Mouse (Mus musculus) adrenal gland, postnatal 14 days (tissue): Measurements from ENCODE around the gene Pwwp2b. TPM values are rescaled to one million over a fixed set of nuclear protein-coding genes. Genes with fewer than 3 reads are reported as not detected.
A peak's percentile ranks its signal among the peaks of the same experiment; 100 is the strongest.

Experiments used
- DNase-seq: peaks from one replicate; pipeline ENCODE4 v3.0.0; 2021; ENCODE audit warnings: mixed read lengths
- total RNA-seq: library from RNA; stranded (reverse); gene quantifications from 2 replicates; pipeline ENCODE4 v1.2.3, GENCODE M21; 2021

Pwwp2b gene
- total RNA-seq, 1 experiment from 2014 or later: 11.2 TPM

DNA sequence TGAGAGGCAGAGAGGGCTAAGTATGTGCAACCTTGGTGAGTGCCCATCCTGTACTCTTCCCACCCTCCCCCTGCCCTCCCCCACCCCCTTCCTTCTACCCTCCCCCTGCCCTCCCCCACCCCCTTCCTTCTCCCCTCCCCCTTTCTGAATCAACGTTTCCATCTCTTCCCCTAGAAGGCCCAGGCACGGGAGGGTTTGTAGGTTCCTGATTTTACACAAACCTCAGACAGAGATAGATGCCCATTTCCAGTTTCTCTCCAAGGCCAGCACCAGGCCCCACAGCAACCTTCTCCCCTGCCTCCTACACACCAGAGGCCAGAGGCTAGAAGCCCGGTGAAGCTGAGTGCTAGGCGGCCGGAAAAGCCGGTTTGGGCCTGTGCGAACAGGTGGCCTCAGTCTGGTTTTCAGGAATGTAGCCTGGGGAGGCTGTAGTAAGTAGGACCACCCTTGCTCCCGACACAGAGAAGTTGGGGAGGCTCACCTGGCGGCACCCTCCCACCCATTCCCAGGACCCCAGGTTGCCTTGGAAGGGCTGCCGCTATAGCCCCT, 48.3 kb downstream of the Pwwp2b start:
- no peak for DNase-seq

DNA sequence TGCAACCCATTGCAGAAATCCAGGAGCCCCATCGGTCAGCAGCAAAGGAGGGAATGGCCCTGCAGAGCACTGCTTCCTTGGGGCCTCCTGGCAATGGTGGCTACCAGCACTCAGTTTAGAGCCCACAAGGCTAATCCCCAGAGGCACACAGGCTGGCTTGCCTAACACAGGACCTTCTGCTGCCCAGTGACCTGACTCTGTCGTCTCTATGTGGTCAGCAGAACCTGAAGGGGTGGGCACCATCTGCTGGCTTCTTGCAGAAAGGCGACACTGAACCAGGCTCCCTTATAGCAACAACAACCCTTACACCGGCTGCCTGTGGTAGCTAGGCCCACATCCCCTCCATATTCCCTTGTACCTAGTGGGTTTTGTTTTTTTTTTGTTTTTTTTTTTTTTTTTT, 50.2 kb downstream of the Pwwp2b start:
- peak; percentile 71 for DNase-seq

DNA sequence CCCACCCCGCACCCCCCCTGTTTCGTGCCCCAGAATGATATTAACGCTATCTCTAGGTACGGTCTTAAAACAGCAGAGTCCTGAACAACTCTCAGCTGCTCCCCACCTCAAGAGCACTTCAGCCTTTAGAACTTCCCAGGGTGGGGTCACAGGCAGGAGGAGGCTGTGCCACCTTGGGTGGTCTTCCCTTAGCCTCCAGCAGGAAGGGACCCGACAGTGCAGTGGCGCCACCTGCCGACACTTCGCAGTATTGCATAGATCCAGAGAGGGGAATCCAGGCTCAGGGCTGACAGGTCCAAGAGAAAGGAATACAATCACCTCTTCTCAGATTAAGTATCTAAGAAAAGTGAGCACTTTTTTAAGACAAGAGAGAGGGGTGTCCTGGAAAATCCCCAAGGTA, 51.1 kb downstream of the Pwwp2b start:
- peak; percentile 91 for DNase-seq

DNA sequence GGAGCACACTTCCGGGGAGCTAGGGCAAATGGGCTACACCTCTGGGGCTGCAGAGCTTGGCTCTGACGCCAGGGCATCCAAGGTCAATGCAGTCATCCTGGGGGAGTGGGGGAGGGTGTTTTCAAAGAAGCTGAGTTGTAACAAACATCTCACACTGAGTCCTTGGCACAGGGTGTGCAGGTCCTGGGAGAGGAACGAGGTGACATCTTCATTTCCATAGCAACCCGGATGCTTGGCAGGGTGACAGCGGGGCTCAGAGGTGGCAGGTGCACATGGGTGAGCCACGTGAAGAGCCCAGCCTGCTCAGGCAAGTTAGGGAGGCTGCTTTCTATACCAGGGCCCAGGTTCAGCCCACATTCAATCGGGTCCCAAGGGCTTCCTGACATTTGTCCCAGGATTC, 52.1 kb downstream of the Pwwp2b start:
- DNase-seq: peak; percentile 88

DNA sequence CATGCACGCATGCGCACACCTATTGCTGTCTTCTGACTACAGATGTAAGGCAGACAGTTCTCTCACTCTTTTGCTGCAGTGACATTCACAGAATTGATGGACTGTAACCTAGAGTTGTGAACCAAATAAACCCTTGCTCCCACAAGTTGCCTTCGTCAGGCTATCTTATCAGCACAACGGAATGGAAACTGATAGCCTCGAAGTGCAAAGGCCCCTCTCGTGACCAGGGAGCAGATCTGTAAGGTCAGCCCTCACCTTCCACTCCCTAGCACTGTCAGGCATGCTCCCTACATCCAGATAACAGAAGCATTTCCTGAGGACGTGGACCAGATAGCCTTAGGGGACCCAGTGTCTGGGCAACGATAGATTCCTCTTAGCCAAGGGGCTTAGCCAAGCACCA, 53.2 kb downstream of the Pwwp2b start:
- DNase-seq: no peak

DNA sequence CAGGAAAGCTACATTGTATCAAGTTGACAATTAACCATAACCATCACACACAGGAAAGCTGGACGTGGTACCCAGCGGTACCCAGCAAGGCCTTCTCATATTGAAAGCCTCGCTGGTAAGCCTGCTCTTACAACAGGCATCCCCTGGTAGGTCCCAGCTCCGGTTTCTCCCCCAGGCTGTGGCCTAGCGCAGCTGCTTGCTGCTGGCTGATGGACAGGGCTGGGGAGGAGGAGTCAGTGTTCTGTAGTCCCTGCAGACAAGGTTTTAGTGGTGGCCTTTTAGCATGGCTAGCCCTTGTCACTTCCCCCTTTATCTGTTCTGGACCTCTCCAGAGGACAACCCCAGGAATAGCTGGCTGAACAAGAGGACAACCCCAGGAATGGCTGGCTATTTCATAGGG, 54.0 kb downstream of the Pwwp2b start:
- no peak for DNase-seq

DNA sequence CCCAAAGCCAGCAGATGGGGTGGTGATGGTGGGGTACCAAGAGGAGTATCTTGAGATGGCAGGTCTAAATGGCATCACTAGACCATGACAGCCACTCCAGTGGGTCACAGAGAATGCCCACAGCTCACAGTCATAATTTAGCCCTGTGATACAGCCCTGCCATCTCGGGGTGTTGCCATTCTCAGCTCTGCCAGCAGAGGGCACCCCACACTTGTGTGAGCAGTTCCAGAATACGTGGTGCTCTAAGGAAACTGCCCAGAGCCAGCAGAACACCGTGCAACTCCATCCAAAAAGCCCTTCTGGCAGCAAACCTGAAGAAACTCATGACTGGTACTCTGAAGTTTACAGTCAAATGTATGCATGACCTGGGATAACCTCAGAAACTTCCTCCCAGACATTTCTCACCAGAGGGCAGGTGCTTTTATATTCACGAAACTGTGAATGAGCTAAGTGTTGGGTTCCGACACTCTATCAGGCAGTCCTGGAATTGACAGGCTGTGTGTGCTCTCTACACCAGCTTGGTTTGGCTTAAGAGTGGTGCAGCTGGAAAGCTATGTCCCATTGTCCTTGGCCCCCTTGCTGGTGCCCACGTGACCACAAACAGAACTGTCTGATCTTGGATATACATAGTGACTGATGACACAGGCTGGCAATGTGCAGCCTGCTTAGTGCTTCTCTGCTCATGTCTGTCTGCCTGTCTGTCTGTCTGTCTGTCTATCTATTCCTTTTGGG, 55.2 kb downstream of the Pwwp2b start:
- peak; percentile 94 for DNase-seq

DNA sequence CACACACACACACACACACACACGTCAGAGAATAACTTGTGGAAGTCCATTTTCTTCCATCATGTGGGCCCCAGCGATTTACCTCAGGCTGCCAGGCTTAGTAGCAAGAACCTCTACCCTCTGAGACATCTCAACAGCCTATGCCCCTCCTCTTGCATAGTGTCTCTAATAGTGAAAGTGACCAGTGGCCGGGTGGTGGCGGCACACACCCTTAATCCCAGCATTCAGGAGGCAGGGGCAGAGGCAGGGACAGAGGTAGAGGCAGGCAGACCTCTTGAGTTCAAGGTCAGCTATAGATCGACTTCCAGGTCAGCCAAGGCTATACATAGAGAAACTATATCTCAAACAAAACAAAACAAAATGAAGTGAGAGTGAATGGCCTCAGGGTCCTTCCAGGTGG, 56.0 kb downstream of the Pwwp2b start:
- DNase-seq: peak; percentile 42

DNA sequence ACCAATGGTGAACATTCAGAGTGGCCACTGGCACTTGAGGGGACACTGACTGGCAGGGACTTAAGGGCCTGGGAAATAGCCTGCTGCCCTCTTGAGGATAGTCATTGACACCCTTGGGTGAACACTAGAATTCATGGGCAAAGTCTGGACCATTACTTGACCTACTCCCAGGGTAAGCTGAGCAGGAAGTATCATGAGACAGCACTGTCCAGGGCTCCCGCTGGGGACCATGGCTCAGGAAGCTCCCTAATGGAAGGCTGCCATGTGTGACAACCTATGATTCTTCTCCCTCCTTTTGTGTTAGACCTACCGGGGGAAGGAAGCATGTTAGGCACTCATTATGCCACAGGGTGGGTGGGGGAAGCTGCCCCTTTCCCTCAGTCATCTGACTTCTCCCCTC, 58.8 kb downstream of the Pwwp2b start:
- DNase-seq: no peak

DNA sequence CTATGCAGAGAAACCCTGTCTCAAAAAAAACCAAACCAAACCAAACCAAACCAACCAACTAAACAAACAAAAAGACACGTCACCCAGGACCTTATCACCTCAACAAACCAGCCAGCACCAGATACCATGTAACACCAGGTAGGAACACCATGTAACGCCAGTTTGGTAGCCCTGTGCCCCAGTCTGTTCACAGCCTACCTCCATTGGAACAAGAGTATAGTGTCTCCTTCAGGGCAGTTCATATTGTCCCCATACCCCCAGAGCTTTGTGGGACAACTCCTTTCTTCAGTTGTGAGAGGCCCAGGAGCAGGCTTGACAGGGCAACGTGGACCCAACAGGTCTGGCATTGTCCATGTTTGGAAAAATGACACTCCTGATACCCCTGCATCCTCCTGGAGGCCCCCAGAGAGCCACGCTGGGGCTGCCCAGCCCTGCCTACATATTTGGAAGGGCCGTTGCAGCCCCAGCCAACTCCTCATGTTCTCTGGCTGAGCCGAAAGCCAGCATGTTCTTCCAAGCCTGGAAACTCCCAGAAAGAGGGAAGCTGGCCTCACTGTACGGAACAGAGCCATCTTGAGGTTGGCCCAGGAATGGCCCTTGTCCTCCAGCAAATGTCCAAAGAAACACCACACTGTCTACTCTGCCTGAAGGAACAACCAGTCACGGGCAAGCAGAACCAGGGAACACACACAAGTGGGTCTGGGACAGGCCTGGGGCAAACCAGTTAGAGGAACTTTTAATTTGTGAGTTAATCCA, 60.0 kb downstream of the Pwwp2b start:
- peak; percentile 67 for DNase-seq

DNA sequence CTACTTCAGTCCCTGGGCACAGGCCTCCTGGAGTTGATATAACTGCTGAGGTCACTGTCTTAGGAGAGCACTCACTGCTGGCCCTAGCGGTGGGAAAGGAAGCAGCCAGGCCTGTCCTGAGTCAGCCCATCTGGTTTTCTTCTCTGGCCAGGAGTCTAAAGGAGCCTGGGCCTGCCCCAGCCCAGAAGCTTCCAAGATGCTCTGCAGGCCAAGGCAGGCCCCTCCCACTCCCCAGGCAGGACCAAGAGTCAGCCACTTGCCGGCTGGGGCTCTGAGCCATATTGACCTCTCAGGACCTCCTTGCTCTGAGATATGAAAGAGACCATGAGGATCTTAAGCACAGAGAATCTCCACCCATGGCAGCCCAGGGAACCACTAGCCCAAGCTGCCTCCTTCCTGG, 60.8 kb downstream of the Pwwp2b start:
- peak; percentile 65 for DNase-seq

DNA sequence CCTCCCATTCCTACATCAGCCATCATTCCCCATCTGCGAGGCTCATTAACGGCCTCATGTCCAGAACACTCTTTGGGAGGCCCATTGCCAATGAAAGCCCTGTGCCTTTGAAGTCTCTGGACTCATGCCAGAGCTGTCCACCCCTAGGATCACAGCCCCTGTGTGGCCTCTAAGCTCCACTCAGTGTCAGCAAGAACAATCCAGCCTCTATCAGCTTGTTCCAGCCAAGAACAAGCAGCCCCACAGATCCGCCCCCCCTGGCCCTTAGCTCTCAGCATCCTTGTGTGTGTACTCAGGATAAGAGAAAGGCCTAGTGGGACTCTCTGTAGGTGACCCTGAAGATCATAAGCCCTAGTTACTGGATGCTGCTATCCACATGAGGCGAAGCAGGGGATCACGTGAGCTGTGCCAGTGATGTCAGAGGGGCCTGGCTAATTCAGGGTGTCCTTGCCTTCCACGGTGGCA, 62.2 kb downstream of the Pwwp2b start:
- peak; percentile 76 for DNase-seq

DNA sequence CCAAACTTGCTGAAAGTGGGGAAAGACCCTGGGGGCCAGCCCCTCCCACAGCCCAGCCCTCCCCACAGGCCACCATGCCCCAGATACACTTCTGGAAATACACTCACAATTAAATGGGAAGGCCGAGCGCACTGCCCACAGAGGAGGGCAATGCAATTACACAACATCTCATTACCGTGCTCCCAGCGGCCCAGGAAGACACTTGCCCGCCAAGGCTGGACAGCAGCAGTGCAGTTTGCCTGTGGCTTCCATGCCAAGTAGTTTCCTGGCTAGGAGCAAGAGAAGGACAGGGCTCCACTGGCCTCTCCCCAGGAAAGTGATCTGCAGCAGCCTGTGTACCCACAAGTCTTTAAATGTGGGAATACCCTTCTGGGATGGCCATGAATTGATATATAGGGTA, 64.4 kb downstream of the Pwwp2b start:
- peak; percentile 76 for DNase-seq

DNA sequence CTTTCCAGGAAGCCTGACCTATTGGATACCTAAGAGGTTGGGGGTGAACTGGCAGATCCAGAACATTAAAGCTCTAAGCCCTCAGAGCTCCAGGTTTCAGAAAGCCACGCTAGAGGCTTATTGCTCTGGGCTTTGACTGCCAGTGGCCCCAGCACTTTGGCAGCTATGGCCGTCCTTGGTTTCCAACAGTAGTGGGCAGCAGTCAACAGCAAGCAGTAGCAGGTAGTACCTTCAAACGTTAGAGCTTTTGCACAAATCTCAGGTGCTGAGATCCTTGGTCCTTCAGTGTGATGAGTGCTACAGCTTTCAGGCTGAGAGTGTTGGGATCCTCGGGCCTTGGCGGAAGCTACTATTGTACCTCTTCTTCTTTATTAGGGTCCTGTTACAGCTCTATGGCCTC, 65.1 kb downstream of the Pwwp2b start:
- no peak for DNase-seq

DNA sequence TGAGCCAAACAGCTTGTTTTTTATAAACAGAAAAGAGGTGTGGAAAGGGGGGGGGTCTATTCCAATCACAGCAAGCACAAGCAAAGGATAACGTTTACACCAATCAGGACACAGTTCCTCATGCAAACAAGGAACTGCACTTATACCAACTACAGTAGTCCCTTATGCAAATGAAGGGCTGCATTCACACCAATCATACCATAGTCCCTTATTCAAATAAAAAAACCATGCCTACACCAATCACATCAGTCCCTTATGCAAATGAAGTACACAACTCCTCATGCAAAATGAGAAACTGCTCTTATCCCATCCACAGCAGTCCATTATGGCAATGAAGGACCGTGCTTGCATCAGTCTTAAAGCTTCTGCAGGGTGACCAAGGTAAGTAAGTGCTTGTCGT, 66.4 kb downstream of the Pwwp2b start:
- DNase-seq: no peak

DNA sequence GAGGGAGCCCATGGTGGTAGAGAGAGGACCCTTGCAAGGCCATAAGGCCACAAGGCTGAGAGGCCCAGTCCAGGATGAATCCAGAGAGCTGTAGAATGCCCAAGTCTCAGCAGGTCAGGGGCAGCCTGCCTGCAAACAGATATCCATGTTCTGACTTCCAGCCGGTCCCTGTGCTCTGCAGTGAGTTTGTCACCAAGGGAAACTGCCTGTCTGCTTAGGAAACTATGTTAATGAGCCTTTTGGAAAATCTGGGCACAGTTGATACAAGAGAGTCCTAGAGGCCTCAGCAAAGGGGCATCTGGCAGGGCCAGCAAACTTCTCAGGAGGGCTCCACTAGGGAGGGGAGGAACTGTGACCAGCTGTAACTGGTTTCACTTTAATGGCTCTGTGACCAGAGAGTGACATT, 70.7 kb downstream of the Pwwp2b start:
- DNase-seq: peak; percentile 28

Other genes starting within 250 kb of the Pwwp2b start
- 3.4 and 4.0 TPM in 2 replicates for gene Dpysl4, start 162.5 kb upstream of the Pwwp2b start, total RNA-seq
- 3.8 and 3.9 TPM in 2 replicates for gene Lrrc27, start 35.5 kb upstream of the Pwwp2b start, total RNA-seq
- gene Stk32c, start 35.2 kb upstream of the Pwwp2b start, total RNA-seq: 2.7 and 3.9 TPM in 2 replicates
- 60.1 and 60.3 TPM in 2 replicates for gene Inpp5a, start 140.6 kb downstream of the Pwwp2b start, total RNA-seq